In the genomic region with DNA sequence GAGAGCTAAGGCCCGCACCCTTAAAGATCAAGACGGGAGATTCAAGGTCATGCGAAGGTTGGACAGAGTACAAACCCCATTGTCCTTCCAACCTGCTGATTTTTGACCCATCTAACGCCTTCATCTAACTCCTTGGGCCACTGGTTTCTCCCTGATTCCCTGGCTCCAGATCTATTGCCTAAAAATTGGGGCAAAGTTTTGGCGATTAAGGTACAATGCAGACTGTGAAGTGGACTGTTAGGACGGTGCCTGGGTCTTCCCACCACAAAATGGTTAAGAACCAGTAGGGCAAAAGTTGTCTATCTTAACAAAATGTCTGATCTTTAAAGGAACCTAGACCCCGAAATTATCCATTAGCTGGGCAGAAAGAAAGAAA, we compare ENCODE assay signal across 12 mouse cellular contexts. TPM values are rescaled to one million over a fixed set of nuclear protein-coding genes. Genes with fewer than 3 reads are reported as not detected.
DNase-seq lines count a peak whose midpoint lies in the region; ATAC-seq lines count a peak whose summit lies in the region.
"Had no signal": no experiment of that assay in that cellular context is flagged by ENCODE, and none has a peak within 500 bp of the region (broad histone marks: within the 10 kb centered on the region; RNA-seq: fewer than 3 reads in every experiment).

No protein-coding gene starts in this region.

- DNase-seq in forebrain, embryonic 11.5 days (ENCODE audit: low spot score) = no peak
- DNase-seq in liver, embryonic 13.5 days = no peak
- no peak for DNase-seq in liver
- no peak for DNase-seq in hindbrain, embryonic 10.5 days (ENCODE audit: low spot score)
- DNase-seq in layer of hippocampus, postnatal 36 days = no peak
- DNase-seq: heart, adult 2 months had no signal

- peak overlapping the region; percentile 67; the same call in 1 of the 2 replicates for H3K4me2 ChIP-seq in forebrain, embryonic 11.5 days (ENCODE audit: low read depth, low read length, severe bottlenecking)
- no peak overlapping the region for H3K4me2 ChIP-seq in forebrain, embryonic 16.5 days (ENCODE audit: low read length)
- 0 out of 2 replicates have a peak overlapping the region, but pooled peaks have one; percentile 48 for H3K4me2 ChIP-seq in liver, embryonic 13.5 days
- H3K4me2 ChIP-seq in midbrain, embryonic 13.5 days (replicated peaks) = peak overlapping the region; percentile 60

- no peaks in the 10 kb centered on the region for H3K36me3 ChIP-seq in forebrain, embryonic 11.5 days (ENCODE audit: control insufficient read depth, insufficient read depth, low read length)
- H3K36me3 ChIP-seq in forebrain, embryonic 16.5 days (ENCODE audit: control insufficient read depth, insufficient read depth) = no peaks in the 10 kb centered on the region
- H3K36me3 ChIP-seq in liver, embryonic 13.5 days = no peaks in the 10 kb centered on the region
- peaks cover 11% of the 10 kb centered on the region; the same call in 1 of the 2 replicates for H3K36me3 ChIP-seq in hindbrain, embryonic 10.5 days
- H3K36me3 ChIP-seq in midbrain, embryonic 13.5 days = no peaks in the 10 kb centered on the region
- H3K36me3 ChIP-seq: G1E had no signal

- H3K4me3 ChIP-seq in forebrain, embryonic 11.5 days (ENCODE audit: low read depth, low read length) = 0 out of 2 replicates have a peak overlapping the region, but pooled peaks have one; percentile 38
- no peak overlapping the region for H3K4me3 ChIP-seq in forebrain, embryonic 16.5 days (replicated peaks; ENCODE audit: low read length)
- no peak overlapping the region for H3K4me3 ChIP-seq in liver, embryonic 13.5 days (replicated peaks)
- H3K4me3 ChIP-seq in hindbrain, embryonic 10.5 days = peak overlapping the region; percentile 58
- peak overlapping the region; percentile 33; the same call in 1 of the 2 replicates for H3K4me3 ChIP-seq in midbrain, embryonic 13.5 days (replicated peaks)
- H3K4me3 ChIP-seq: heart, adult 2 months had no signal

- no peak overlapping the region for H3K9ac ChIP-seq in forebrain, embryonic 11.5 days (ENCODE audit: low read length)
- H3K9ac ChIP-seq in forebrain, embryonic 16.5 days (replicated peaks; ENCODE audit: low read depth, low read length) = no peak overlapping the region
- H3K9ac ChIP-seq in liver, embryonic 13.5 days = no peak overlapping the region
- H3K9ac ChIP-seq in midbrain, embryonic 13.5 days (replicated peaks) = no peak overlapping the region

- peak overlapping the region; percentile 87 for H3K27ac ChIP-seq in forebrain, embryonic 11.5 days (ENCODE audit: low read depth, low read length)
- no peak overlapping the region; the same call in 1 of the 2 replicates for H3K27ac ChIP-seq in forebrain, embryonic 16.5 days (ENCODE audit: low read length)
- H3K27ac ChIP-seq in liver, embryonic 13.5 days = no peak overlapping the region
- peak overlapping the region; percentile 93 for H3K27ac ChIP-seq in hindbrain, embryonic 10.5 days
- H3K27ac ChIP-seq in midbrain, embryonic 13.5 days = peak overlapping the region; percentile 87
- H3K27ac ChIP-seq: heart, adult 2 months; macrophage had no signal

- no peaks in the 10 kb centered on the region for H3K9me3 ChIP-seq in forebrain, embryonic 11.5 days (ENCODE audit: control insufficient read depth, low read length)
- H3K9me3 ChIP-seq in forebrain, embryonic 16.5 days (ENCODE audit: control insufficient read depth, low read length) = no peaks in the 10 kb centered on the region
- no peaks in the 10 kb centered on the region for H3K9me3 ChIP-seq in liver, embryonic 13.5 days (replicated peaks)
- no peaks in the 10 kb centered on the region for H3K9me3 ChIP-seq in hindbrain, embryonic 10.5 days
- H3K9me3 ChIP-seq in midbrain, embryonic 13.5 days = no peaks in the 10 kb centered on the region

- H3K27me3 ChIP-seq in forebrain, embryonic 11.5 days (ENCODE audit: control insufficient read depth, insufficient read depth, low read length) = peaks cover 74% of the 10 kb centered on the region
- peaks cover 76% of the 10 kb centered on the region for H3K27me3 ChIP-seq in forebrain, embryonic 16.5 days (replicated peaks; ENCODE audit: control insufficient read depth, insufficient read depth, low read length)
- peaks cover 84% of the 10 kb centered on the region for H3K27me3 ChIP-seq in liver, embryonic 13.5 days
- H3K27me3 ChIP-seq in hindbrain, embryonic 10.5 days (ENCODE audit: insufficient read depth, poor library complexity, severe bottlenecking) = peaks cover 99% of the 10 kb centered on the region
- H3K27me3 ChIP-seq in midbrain, embryonic 13.5 days = peaks cover 95% of the 10 kb centered on the region

- no peak for ATAC-seq in forebrain, embryonic 11.5 days (replicated peaks; ENCODE audit: low FRiP score)
- no peak for ATAC-seq in forebrain, embryonic 16.5 days
- ATAC-seq in liver, embryonic 13.5 days (ENCODE audit: low read depth) = no peak
- no peak for ATAC-seq in midbrain, embryonic 13.5 days
- ATAC-seq in megakaryocyte-erythroid progenitor cell, adult 5-6 weeks (replicated peaks; ENCODE audit: low FRiP score, low TSS enrichment, poor library complexity, severe bottlenecking) = no peak

- peaks cover 15% of the 10 kb centered on the region; the same call in 1 of the 2 replicates for H3K4me1 ChIP-seq in forebrain, embryonic 11.5 days (replicated peaks; ENCODE audit: control insufficient read depth, insufficient read depth, low read length)
- peaks cover 4% of the 10 kb centered on the region; the same call in 1 of the 2 replicates for H3K4me1 ChIP-seq in forebrain, embryonic 16.5 days (replicated peaks; ENCODE audit: control insufficient read depth, insufficient read depth, low read length)
- no peaks in the 10 kb centered on the region for H3K4me1 ChIP-seq in liver, embryonic 13.5 days (replicated peaks)
- peaks cover 73% of the 10 kb centered on the region for H3K4me1 ChIP-seq in hindbrain, embryonic 10.5 days (replicated peaks)
- peaks cover 34% of the 10 kb centered on the region for H3K4me1 ChIP-seq in midbrain, embryonic 13.5 days (replicated peaks)

- 9% methylated on average over 7 of the region's 7 CpGs for WGBS in forebrain, embryonic 11.5 days
- WGBS in forebrain, embryonic 16.5 days = 15% methylated on average over 7 of the region's 7 CpGs
- 7% methylated on average over 7 of the region's 7 CpGs for WGBS in liver, embryonic 13.5 days (ENCODE audit: insufficient replicate concordance)
- WGBS in hindbrain, embryonic 10.5 days = 11% methylated on average over 7 of the region's 7 CpGs
- WGBS in midbrain, embryonic 13.5 days = 9% methylated on average over 7 of the region's 7 CpGs

RNA-seq across cellular contexts. Expression of gene Nr2f2, which starts 28.3 kb away (rescaled TPM):
- polyA plus RNA-seq in forebrain, embryonic 11.5 days (2014; fragmentation: Nextera tagmentation; extraction: Ambion mirVana) = 124 and 137 TPM in 2 replicates
- 88.4 and 90.6 TPM in 2 replicates for polyA plus RNA-seq in forebrain, embryonic 16.5 days (2015; fragmentation: Nextera tagmentation; extraction: Ambion mirVana)
- polyA plus RNA-seq in liver, embryonic 13.5 days (2015; fragmentation: Nextera tagmentation; extraction: Ambion mirVana) = 10.2 and 11.9 TPM in 2 replicates
- polyA plus RNA-seq in hindbrain, embryonic 10.5 days (2016; fragmentation: Nextera tagmentation; extraction: Ambion mirVana) = 83.4 and 86.4 TPM in 2 replicates
- polyA plus RNA-seq in midbrain, embryonic 13.5 days (2015; fragmentation: Nextera tagmentation; extraction: Ambion mirVana) = 132 and 143 TPM in 2 replicates
- total RNA-seq in megakaryocyte-erythroid progenitor cell, adult 5-6 weeks (2014; fragmentation: Nextera tagmentation) = not detected in 2 replicates
- total RNA-seq in megakaryocyte-erythroid progenitor cell, adult 5-6 weeks (2017) = not detected in 2 replicates
- total RNA-seq in layer of hippocampus, postnatal 36 days (2021) = 10 to 100 TPM; 41.7 to 50.4 TPM
- total RNA-seq: common myeloid progenitor, adult 5-6 weeks had no signal
- polyA plus RNA-seq: G1E, macrophage had no signal

Comparison
In these comparisons a context has a peak if more than half of its experiments do, and no peak if none do; other contexts are left out.
1. H3K27ac ChIP-seq: peak in forebrain, embryonic 11.5 days (single experiment), hindbrain, embryonic 10.5 days (single experiment) and midbrain, embryonic 13.5 days (single experiment); none in forebrain, embryonic 16.5 days (single experiment) and liver, embryonic 13.5 days (single experiment).
2. H3K4me3 ChIP-seq: peak in forebrain, embryonic 11.5 days (single experiment), hindbrain, embryonic 10.5 days (single experiment) and midbrain, embryonic 13.5 days (single experiment); none in forebrain, embryonic 16.5 days (single experiment) and liver, embryonic 13.5 days (single experiment).